Mouse (Mus musculus): ENCODE measurements around the gene Arntl.

DNA sequence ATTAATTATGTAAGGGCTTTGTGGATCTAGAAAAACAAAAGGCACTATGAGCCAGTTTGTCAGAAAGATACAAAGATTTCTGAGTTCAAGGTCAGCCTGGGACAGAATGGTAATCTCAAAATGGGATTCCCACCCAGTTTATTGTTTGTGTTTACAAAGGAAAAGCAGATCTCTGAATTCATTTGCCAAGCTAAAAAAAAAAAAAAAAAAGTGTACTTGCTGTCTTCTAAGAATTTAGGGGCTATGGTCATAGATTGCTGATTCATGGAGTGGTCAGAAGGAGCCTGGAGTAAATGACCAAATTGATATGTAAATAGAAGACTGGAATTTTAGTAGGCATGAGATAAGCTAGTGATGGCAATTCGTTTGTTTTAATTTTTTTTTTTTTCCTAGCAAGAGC lies 112.9 kb downstream of the Arntl start:
- TF ChIP-seq CTCF (IDR thresholded peaks at IDR 0.05; ENCODE audit: low read depth, low read length), result no peak
- no peak for TF ChIP-seq POLR2A (IDR thresholded peaks at IDR 0.05; ENCODE audit: borderline replicate concordance, low read depth, low read length)
